Mouse (Mus musculus): ENCODE measurements around the gene AI467606.

Gene AI467606

GRCm38 (mm10) chr7:127112921-127113597, 21.9 kb downstream of the AI467606 start:
- TF ChIP-seq CTCF (conservative IDR thresholded peaks at IDR 0.05; ENCODE audit: low read length) (no peak), POU5F1 (IDR thresholded peaks at IDR 0.05; ENCODE audit: borderline replicate concordance, low read length) (no peak), NANOG (IDR thresholded peaks at IDR 0.05; ENCODE audit: borderline replicate concordance, low read length) (no peak)
- Histone ChIP-seq H3K36me3 (ENCODE audit: insufficient read depth, low read length) (no peaks in the 10 kb centered on the region), H3K9me3 (ENCODE audit: low read length) (no peaks in the 10 kb centered on the region), H3K4me3 (replicated peaks; ENCODE audit: low read length) (0 out of 2 replicates have a peak overlapping the region, but pooled peaks have one; percentile 24), H3K4me1 (replicated peaks; ENCODE audit: low read depth, low read length) (peaks cover 84% of the 10 kb centered on the region), H3K27me3 (ENCODE audit: insufficient read depth, low read length) (no peaks in the 10 kb centered on the region)

GRCm38 (mm10) chr7:127113614-127114259, 22.6 kb downstream of the AI467606 start:
- Histone ChIP-seq H3K36me3 (ENCODE audit: insufficient read depth, low read length) (no peaks in the 10 kb centered on the region), H3K27me3 (ENCODE audit: insufficient read depth, low read length) (no peaks in the 10 kb centered on the region), H3K4me1 (replicated peaks; ENCODE audit: low read depth, low read length) (peaks cover 84% of the 10 kb centered on the region), H3K9me3 (ENCODE audit: low read length) (no peaks in the 10 kb centered on the region), H3K4me3 (replicated peaks; ENCODE audit: low read length) (no peak overlapping the region)
- TF ChIP-seq POU5F1 (IDR thresholded peaks at IDR 0.05; ENCODE audit: borderline replicate concordance, low read length): peak; percentile 98
- TF ChIP-seq CTCF (conservative IDR thresholded peaks at IDR 0.05; ENCODE audit: low read length): no peak
- no peak for TF ChIP-seq NANOG (IDR thresholded peaks at IDR 0.05; ENCODE audit: borderline replicate concordance, low read length)

- H3K9me3 ChIP-seq (ENCODE audit: low read length): no peaks in the 10 kb centered on the region
- H3K27me3 ChIP-seq (ENCODE audit: insufficient read depth, low read length): no peaks in the 10 kb centered on the region
- H3K4me1 ChIP-seq (replicated peaks; ENCODE audit: low read depth, low read length): peaks cover 90% of the 10 kb centered on the region
- H3K4me3 ChIP-seq (replicated peaks; ENCODE audit: low read length): no peak overlapping the region; the same call in 1 of the 2 replicates
- no peaks in the 10 kb centered on the region for H3K36me3 ChIP-seq (ENCODE audit: insufficient read depth, low read length)
- TF ChIP-seq CTCF (conservative IDR thresholded peaks at IDR 0.05; ENCODE audit: low read length) (no peak), POU5F1 (IDR thresholded peaks at IDR 0.05; ENCODE audit: borderline replicate concordance, low read length) (no peak), NANOG (IDR thresholded peaks at IDR 0.05; ENCODE audit: borderline replicate concordance, low read length) (no peak)
Observed at GRCm38 (mm10) chr7:127114920-127115319, 23.8 kb downstream of the AI467606 start.

DNA sequence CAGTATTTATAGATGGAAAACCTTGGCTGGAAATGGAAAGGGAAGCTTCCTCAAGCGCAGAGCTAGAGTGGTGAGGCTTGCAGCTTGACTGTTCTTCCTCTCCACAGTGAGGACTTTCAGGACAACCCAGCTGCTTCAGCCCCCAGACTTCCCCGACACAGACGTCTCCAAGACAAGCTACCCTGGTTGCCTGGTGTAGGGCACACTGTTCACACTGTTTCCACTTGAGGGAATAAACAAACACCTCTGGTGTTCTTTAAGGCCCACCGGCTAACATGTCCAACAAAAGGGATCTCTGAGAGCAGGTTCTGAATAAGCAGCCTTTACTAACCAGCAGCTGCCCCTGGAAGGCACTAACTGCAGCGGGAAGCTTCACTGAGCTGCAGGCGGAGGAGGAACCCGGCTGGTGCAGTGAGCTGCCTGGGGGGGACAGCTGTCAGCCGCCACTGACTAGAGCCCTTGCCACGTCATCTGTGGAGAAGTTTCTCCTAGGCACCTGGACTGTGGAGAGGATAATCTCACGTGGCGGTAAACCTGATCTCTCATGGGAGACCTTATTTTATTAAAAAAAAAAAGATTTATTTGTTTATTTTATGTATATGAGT, 25.3 kb downstream of the AI467606 start:
- H3K4me3 ChIP-seq (replicated peaks; ENCODE audit: low read length): no peak overlapping the region
- peaks cover 90% of the 10 kb centered on the region for H3K4me1 ChIP-seq (replicated peaks; ENCODE audit: low read depth, low read length)
- no peaks in the 10 kb centered on the region for H3K27me3 ChIP-seq (ENCODE audit: insufficient read depth, low read length)
- H3K9me3 ChIP-seq (ENCODE audit: low read length): no peaks in the 10 kb centered on the region
- no peaks in the 10 kb centered on the region for H3K36me3 ChIP-seq (ENCODE audit: insufficient read depth, low read length)
- TF ChIP-seq POU5F1 (IDR thresholded peaks at IDR 0.05; ENCODE audit: borderline replicate concordance, low read length): no peak
- TF ChIP-seq CTCF (conservative IDR thresholded peaks at IDR 0.05; ENCODE audit: low read length): no peak
- no peak for TF ChIP-seq NANOG (IDR thresholded peaks at IDR 0.05; ENCODE audit: borderline replicate concordance, low read length)

- Histone ChIP-seq H3K4me3 (replicated peaks; ENCODE audit: low read length) (peak overlapping the region; percentile 37), H3K27me3 (ENCODE audit: insufficient read depth, low read length) (no peaks in the 10 kb centered on the region), H3K4me1 (replicated peaks; ENCODE audit: low read depth, low read length) (peaks cover 90% of the 10 kb centered on the region), H3K9me3 (ENCODE audit: low read length) (no peaks in the 10 kb centered on the region), H3K36me3 (ENCODE audit: insufficient read depth, low read length) (no peaks in the 10 kb centered on the region)
- TF ChIP-seq POU5F1 (IDR thresholded peaks at IDR 0.05; ENCODE audit: borderline replicate concordance, low read length) (no peak), CTCF (conservative IDR thresholded peaks at IDR 0.05; ENCODE audit: low read length) (peak; percentile 11; the same call in 1 of the 2 replicates)
Observed at GRCm38 (mm10) chr7:127117948-127118347, 26.8 kb downstream of the AI467606 start.

- H3K4me3 ChIP-seq (replicated peaks; ENCODE audit: low read length): 0 out of 2 replicates have a peak overlapping the region, but pooled peaks have one; percentile 4
- no peak for TF ChIP-seq POU5F1 (IDR thresholded peaks at IDR 0.05; ENCODE audit: borderline replicate concordance, low read length)
- no peak for TF ChIP-seq NANOG (IDR thresholded peaks at IDR 0.05; ENCODE audit: borderline replicate concordance, low read length)
- no peak for TF ChIP-seq CTCF (conservative IDR thresholded peaks at IDR 0.05; ENCODE audit: low read length)
- peaks cover 81% of the 10 kb centered on the region for H3K4me1 ChIP-seq (replicated peaks; ENCODE audit: low read depth, low read length)
Observed at GRCm38 (mm10) chr7:127118671-127119445, 27.7 kb downstream of the AI467606 start.

GRCm38 (mm10) chr7:127121061-127121910, 30.1 kb downstream of the AI467606 start:
- no peaks in the 10 kb centered on the region for H3K27me3 ChIP-seq (ENCODE audit: insufficient read depth, low read length)
- peaks cover 63% of the 10 kb centered on the region for H3K4me1 ChIP-seq (replicated peaks; ENCODE audit: low read depth, low read length)
- peak overlapping the region; percentile 78 for H3K4me3 ChIP-seq (replicated peaks; ENCODE audit: low read length)
- H3K36me3 ChIP-seq (ENCODE audit: insufficient read depth, low read length): no peaks in the 10 kb centered on the region
- H3K9me3 ChIP-seq (ENCODE audit: low read length): peaks cover 5% of the 10 kb centered on the region
- no peak for TF ChIP-seq NANOG (IDR thresholded peaks at IDR 0.05; ENCODE audit: borderline replicate concordance, low read length)
- no peak for TF ChIP-seq CTCF (conservative IDR thresholded peaks at IDR 0.05; ENCODE audit: low read length)
- TF ChIP-seq POU5F1 (IDR thresholded peaks at IDR 0.05; ENCODE audit: borderline replicate concordance, low read length): no peak

More at GRCm38 (mm10) chr7:127118671-127119445, 27.7 kb downstream of the AI467606 start:
- H3K27me3 ChIP-seq (ENCODE audit: insufficient read depth, low read length): no peaks in the 10 kb centered on the region
- no peaks in the 10 kb centered on the region for H3K9me3 ChIP-seq (ENCODE audit: low read length)
- no peaks in the 10 kb centered on the region for H3K36me3 ChIP-seq (ENCODE audit: insufficient read depth, low read length)

Data from E14TG2a.4 (cell line).